Mouse (Mus musculus): ENCODE measurements around the gene Pdgfra. TPM values are rescaled to one million over a fixed set of nuclear protein-coding genes. Genes with fewer than 3 reads are reported as not detected.

The Pdgfra gene
- polyA plus RNA-seq, 1 experiment = 0.27 TPM

GRCm38 (mm10) chr5:75238363-75238762 is 86.3 kb downstream of the Pdgfra start:
- TF ChIP-seq CTCF (IDR thresholded peaks at IDR 0.05; ENCODE audit: low read depth, low read length) (no peak), POLR2A (IDR thresholded peaks at IDR 0.05; ENCODE audit: borderline replicate concordance, low read depth, low read length) (no peak)
- Histone ChIP-seq H3K27ac (ENCODE audit: insufficient read depth, low read depth, low read length) (no peak overlapping the region), H3K4me3 (ENCODE audit: insufficient read depth, low read length) (no peak overlapping the region), H3K4me1 (ENCODE audit: control insufficient read depth, insufficient read depth, low read length) (no peaks in the 10 kb centered on the region)

DNA sequence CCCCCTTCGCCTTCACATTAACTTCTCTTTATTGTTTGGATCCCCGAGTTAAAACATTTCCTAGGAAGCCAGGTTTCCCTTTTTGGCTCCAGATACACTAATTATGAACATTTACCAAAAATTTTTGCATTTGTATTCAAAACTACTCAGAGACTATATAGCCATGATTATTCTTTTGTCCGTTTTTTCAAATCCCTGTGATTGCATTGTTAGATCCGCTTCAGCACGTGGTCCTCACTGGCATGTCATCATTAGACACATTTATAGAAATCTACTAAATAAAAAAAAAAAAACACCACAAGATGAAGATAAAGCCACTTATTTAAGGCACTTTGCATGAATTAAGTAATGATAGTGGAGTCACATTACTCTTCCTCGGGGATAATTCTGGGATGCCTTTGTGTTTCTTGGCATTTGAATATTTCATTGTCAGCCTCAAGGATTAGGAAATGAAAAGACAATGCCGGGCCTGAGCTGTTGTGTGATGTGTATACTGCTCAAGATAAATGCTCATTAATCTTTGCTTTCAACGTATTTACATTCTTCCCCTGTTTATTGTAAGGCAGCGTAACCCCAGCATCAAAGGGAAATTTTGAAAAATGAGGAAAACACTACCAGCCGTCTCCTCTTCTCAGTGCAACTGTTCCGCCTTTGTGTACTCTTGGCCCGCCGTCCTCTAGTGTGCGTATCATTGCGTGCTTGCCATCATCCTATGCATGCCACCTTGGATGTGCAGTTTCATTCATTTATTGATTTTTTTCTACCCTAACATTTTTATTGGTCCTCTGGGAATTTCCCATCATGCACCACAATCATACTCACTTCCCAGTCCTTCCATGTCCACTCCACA is 87.1 kb downstream of the Pdgfra start:
- no peak for TF ChIP-seq POLR2A (IDR thresholded peaks at IDR 0.05; ENCODE audit: borderline replicate concordance, low read depth, low read length)
- TF ChIP-seq CTCF (IDR thresholded peaks at IDR 0.05; ENCODE audit: low read depth, low read length) = no peak
- H3K27ac ChIP-seq (ENCODE audit: insufficient read depth, low read depth, low read length) = no peak overlapping the region
- no peaks in the 10 kb centered on the region for H3K4me1 ChIP-seq (ENCODE audit: control insufficient read depth, insufficient read depth, low read length)
- no peak overlapping the region for H3K4me3 ChIP-seq (ENCODE audit: insufficient read depth, low read length)

- TF ChIP-seq CTCF (IDR thresholded peaks at IDR 0.05; ENCODE audit: low read depth, low read length) = no peak
- no peak for TF ChIP-seq POLR2A (IDR thresholded peaks at IDR 0.05; ENCODE audit: borderline replicate concordance, low read depth, low read length)
- Histone ChIP-seq H3K4me3 (ENCODE audit: insufficient read depth, low read length) (no peak overlapping the region), H3K4me1 (ENCODE audit: control insufficient read depth, insufficient read depth, low read length) (no peaks in the 10 kb centered on the region)
Measured at GRCm38 (mm10) chr5:75247070-75247740, 95.1 kb downstream of the Pdgfra start.

More at GRCm38 (mm10) chr5:75247070-75247740, 95.1 kb downstream of the Pdgfra start:
- no peak overlapping the region for H3K27ac ChIP-seq (ENCODE audit: insufficient read depth, low read depth, low read length)

Other genes with a start within 250 kb of the Pdgfra start
- 30.7 and 37.9 TPM in 2 replicates for gene Chic2, start 107.5 kb upstream of the Pdgfra start, polyA plus RNA-seq (2012; ENCODE audit: insufficient read depth, insufficient read length, missing spikeins)
- not detected in 2 replicates for gene Gsx2, start 76.7 kb upstream of the Pdgfra start, polyA plus RNA-seq (2012; ENCODE audit: insufficient read depth, insufficient read length, missing spikeins)

Data from bone marrow macrophage, adult 2 months (primary cell).